Mouse (Mus musculus) bone marrow macrophage, adult 2 months (primary cell): ENCODE data around the gene Nt5dc1. TPM values are rescaled to one million over a fixed set of nuclear protein-coding genes. Genes with fewer than 3 reads are reported as not detected.
A peak's percentile ranks its signal among the peaks of the same experiment; 100 is the strongest.
"Not testable (repeated sequence)": the region's sequence is repeated elsewhere in the genome, so short reads cannot be mapped to it uniquely, and the experiment has no call there.

Source experiments
- H3K27ac ChIP-seq: 2 replicates; pipeline ENCODE4 v1.5.1; 2012; ENCODE audit warnings: low read depth, low read length; ENCODE audit not compliant: insufficient read depth
- H3K4me1 ChIP-seq: 2 replicates; pipeline ENCODE4 v1.6.1; 2012; ENCODE audit warnings: low read length; ENCODE audit not compliant: control insufficient read depth, insufficient read depth
- H3K4me3 ChIP-seq: 2 replicates; pipeline ENCODE4 v1.5.1; 2012; ENCODE audit warnings: mild to moderate bottlenecking, low read length, moderate library complexity; ENCODE audit not compliant: insufficient read depth
- CTCF ChIP-seq: IDR thresholded peaks from 2 replicates; pipeline ENCODE4 v1.5.1; 2012; ENCODE audit warnings: low read depth, mild to moderate bottlenecking, low read length, moderate library complexity
- POLR2A ChIP-seq: IDR thresholded peaks from 2 replicates; pipeline ENCODE4 v1.6.1; 2012; ENCODE audit warnings: mild to moderate bottlenecking, low read depth, low read length, borderline replicate concordance
- polyA plus RNA-seq: library from polyadenylated mRNA; stranded (reverse); fragments of >200 nt; gene quantifications from 2 replicates; pipeline ENCODE4 v1.2.4, GENCODE M21; 2012; ENCODE audit not compliant: missing spikeins, insufficient read depth, insufficient read length

The Nt5dc1 gene
- 10.0 and 15.2 TPM in 2 replicates for polyA plus RNA-seq

GRCm38 (mm10) chr10:34418204-34418756 lies at the start of gene Nt5dc1:
Gene Nt5dc1, minus strand, starts transcription at chr10:34418552.
- no peak for TF ChIP-seq POLR2A
- no peak for TF ChIP-seq CTCF
- Histone ChIP-seq H3K4me1 (peaks cover 16% of the 10 kb centered on the region), H3K27ac (peak within 1 kb of the TSS; percentile 71), H3K4me3 (peak within 1 kb of the TSS; percentile 72)

GRCm38 (mm10) chr10:34464321-34464720 lies 46.0 kb upstream of the Nt5dc1 start:
- Histone ChIP-seq H3K27ac (no peak overlapping the region), H3K4me3 (no peak overlapping the region), H3K4me1 (peaks cover 8% of the 10 kb centered on the region)
- TF ChIP-seq CTCF (no peak), POLR2A (no peak)

GRCm38 (mm10) chr10:34461451-34461850 lies 43.1 kb upstream of the Nt5dc1 start:
- peaks cover 8% of the 10 kb centered on the region for H3K4me1 ChIP-seq
- no peak overlapping the region for H3K4me3 ChIP-seq
- no peak overlapping the region for H3K27ac ChIP-seq
- TF ChIP-seq POLR2A (no peak), CTCF (no peak)

GRCm38 (mm10) chr10:34449469-34449868 lies 31.1 kb upstream of the Nt5dc1 start:
- no peaks in the 10 kb centered on the region for H3K4me1 ChIP-seq
- no peak overlapping the region for H3K4me3 ChIP-seq
- no peak overlapping the region for H3K27ac ChIP-seq
- TF ChIP-seq CTCF (no peak), POLR2A (no peak)

- H3K4me3 ChIP-seq, H3K4me1 ChIP-seq, H3K27ac ChIP-seq: not testable (repeated sequence)
These were observed 15.8 kb upstream of the Nt5dc1 start for GRCm38 (mm10) chr10:34434191-34434590.

- TF ChIP-seq CTCF: no peak
- no peak for TF ChIP-seq POLR2A
- Histone ChIP-seq H3K27ac (no peak overlapping the region), H3K4me1 (no peaks in the 10 kb centered on the region), H3K4me3 (no peak overlapping the region)
These were observed 13.4 kb upstream of the Nt5dc1 start for GRCm38 (mm10) chr10:34431783-34432182.

- peak overlapping the region; percentile 53 for H3K4me3 ChIP-seq
- H3K27ac ChIP-seq: not testable (repeated sequence)
- peaks cover 16% of the 10 kb centered on the region for H3K4me1 ChIP-seq
These were observed 442 bp upstream of the Nt5dc1 start for GRCm38 (mm10) chr10:34418794-34419193.

GRCm38 (mm10) chr10:34399267-34399666 lies 19.1 kb downstream of the Nt5dc1 start:
- Histone ChIP-seq H3K4me1 (no peaks in the 10 kb centered on the region), H3K4me3 (no peak overlapping the region), H3K27ac (no peak overlapping the region)
- TF ChIP-seq CTCF: no peak
- TF ChIP-seq POLR2A: no peak

- no peaks in the 10 kb centered on the region for H3K4me1 ChIP-seq
- TF ChIP-seq POLR2A (no peak), CTCF (no peak)
These were observed 21.4 kb downstream of the Nt5dc1 start for GRCm38 (mm10) chr10:34396959-34397358.

GRCm38 (mm10) chr10:34389681-34390080 lies 28.7 kb downstream of the Nt5dc1 start, which contains the start of gene Col10a1:
Gene Col10a1, plus strand, starts transcription at chr10:34389981.
- no peak within 1 kb of the TSS for H3K4me3 ChIP-seq
- no peaks in the 10 kb centered on the region for H3K4me1 ChIP-seq
- TF ChIP-seq CTCF: no peak
- no peak for TF ChIP-seq POLR2A
- no peak within 1 kb of the TSS for H3K27ac ChIP-seq

More at GRCm38 (mm10) chr10:34396959-34397358, 21.4 kb downstream of the Nt5dc1 start:
- Histone ChIP-seq H3K4me3 (no peak overlapping the region), H3K27ac (no peak overlapping the region)

GRCm38 (mm10) chr10:34385636-34386035 lies 32.7 kb downstream of the Nt5dc1 start:
- Histone ChIP-seq H3K27ac (no peak overlapping the region), H3K4me3 (no peak overlapping the region), H3K4me1 (no peaks in the 10 kb centered on the region)
- TF ChIP-seq CTCF: no peak
- no peak for TF ChIP-seq POLR2A
